Mouse (Mus musculus) heart, embryonic 10.5 days (tissue): ENCODE results near the gene 2610042L04Rik. TPM values are rescaled to one million over a fixed set of nuclear protein-coding genes. Genes with fewer than 3 reads are reported as not detected.

Experiments used
- polyA plus RNA-seq: library from polyadenylated mRNA; unstranded; fragments of >200 nt; fragmentation: Nextera tagmentation; extraction: Ambion mirVana; gene quantifications from 2 replicates; pipeline ENCODE4 v1.2.1, GENCODE M21; 2016

Gene 2610042L04Rik
- polyA plus RNA-seq, 1 experiment from 2014 or later, result not detected

Other genes with a start within 250 kb of the 2610042L04Rik start
- 0.44 and 0.53 TPM in 2 replicates for gene Gm8108, start 224.2 kb upstream of the 2610042L04Rik start, polyA plus RNA-seq
- gene Gm3127, start 169.7 kb upstream of the 2610042L04Rik start, polyA plus RNA-seq, result not detected in 2 replicates
- 0.16 and 0.30 TPM in 2 replicates for gene Gm2974, start 152.2 kb upstream of the 2610042L04Rik start, polyA plus RNA-seq
- gene Gm3138, start 85.1 kb upstream of the 2610042L04Rik start, polyA plus RNA-seq, result not detected in 2 replicates
- not detected in 2 replicates for gene Gm3149, start 17.5 kb upstream of the 2610042L04Rik start, polyA plus RNA-seq
- not detected in 2 replicates for gene Gm3159, start 62.8 kb downstream of the 2610042L04Rik start, polyA plus RNA-seq
- 0.39 and 0.48 TPM in 2 replicates for gene Gm3164, start 80.7 kb downstream of the 2610042L04Rik start, polyA plus RNA-seq
- gene Gm3173, start 96.2 kb downstream of the 2610042L04Rik start, polyA plus RNA-seq, result not detected in 2 replicates
- not detected in 2 replicates for gene Gm3182, start 147.0 kb downstream of the 2610042L04Rik start, polyA plus RNA-seq
- not detected in 2 replicates for gene Gm3047, start 220.6 kb downstream of the 2610042L04Rik start, polyA plus RNA-seq